Mouse (Mus musculus) myocyte (in vitro differentiated cells): Measurements from ENCODE around the gene Itga4. TPM values are rescaled to one million over a fixed set of nuclear protein-coding genes. Genes with fewer than 3 reads are reported as not detected.

ENCODE experiments used
- H3K27me3 ChIP-seq: one replicate; pipeline ENCODE4 v1.6.1; 2011; ENCODE audit not compliant: control insufficient read depth, insufficient read depth, insufficient read length
- H3K36me3 ChIP-seq: one replicate; pipeline ENCODE4 v1.6.1; 2011; ENCODE audit not compliant: control insufficient read depth, insufficient read depth
- H3K4me2 ChIP-seq: one replicate; pipeline ENCODE4 v1.6.1; 2011; ENCODE audit warnings: low read depth, control low read depth
- H3K4me3 ChIP-seq: one replicate; pipeline ENCODE4 v1.5.1; 2011; ENCODE audit warnings: mild to moderate bottlenecking, control low read depth, moderate library complexity
- H3K79me2 ChIP-seq: one replicate; pipeline ENCODE4 v1.6.1; 2011; ENCODE audit not compliant: control insufficient read depth, insufficient read depth
- H3ac ChIP-seq: one replicate; pipeline ENCODE4 v1.6.1; 2011; ENCODE audit not compliant: control insufficient read depth, insufficient read length
- CEBPB ChIP-seq: IDR thresholded peaks from 2 replicates; pipeline ENCODE4 v1.6.1; 2011; ENCODE audit warnings: mild to moderate bottlenecking, moderate library complexity; ENCODE audit not compliant: poor library complexity, insufficient read depth, severe bottlenecking
- E2F4 ChIP-seq: IDR thresholded peaks from one replicate; pipeline ENCODE4 v1.6.1; 2011; ENCODE audit warnings: mild to moderate bottlenecking, control low read depth, moderate library complexity; ENCODE audit not compliant: insufficient read depth
- MAX ChIP-seq: IDR thresholded peaks from one replicate; pipeline ENCODE4 v1.6.1; 2011; ENCODE audit warnings: low read depth, mild to moderate bottlenecking, control low read depth
- MYOD1 ChIP-seq, 3 experiments: IDR thresholded peaks; one replicate each; pipeline ENCODE4 v1.6.1; 2011; ENCODE audit warnings: control low read depth in 2 of 3, low read depth in 2 of 3, mild to moderate bottlenecking in 2 of 3, moderate library complexity in 1 of 3; ENCODE audit not compliant: insufficient read length in 2 of 3, control insufficient read depth in 1 of 3
- MYOG ChIP-seq, 3 experiments: IDR thresholded peaks; one replicate each; pipeline ENCODE4 v1.6.1; 2011; ENCODE audit warnings: control low read depth in 2 of 3, low read depth in 2 of 3, mild to moderate bottlenecking in 2 of 3; ENCODE audit not compliant: insufficient read length in 2 of 3, control insufficient read depth in 1 of 3, insufficient read depth in 1 of 3
- POLR2A ChIP-seq: IDR thresholded peaks from one replicate; pipeline ENCODE4 v1.6.1; 2011; ENCODE audit warnings: low read depth, mild to moderate bottlenecking, control low read depth, moderate library complexity; ENCODE audit not compliant: insufficient read length
- POLR2AphosphoS2 ChIP-seq: IDR thresholded peaks from one replicate; pipeline ENCODE4 v1.6.1; 2011; ENCODE audit warnings: low read depth, control low read depth; ENCODE audit not compliant: insufficient read length
- REST ChIP-seq: IDR thresholded peaks from one replicate; pipeline ENCODE4 v1.6.1; 2011; ENCODE audit warnings: mild to moderate bottlenecking, control low read depth, moderate library complexity; ENCODE audit not compliant: insufficient read depth, insufficient read length
- SRF ChIP-seq: IDR thresholded peaks from one replicate; pipeline ENCODE4 v1.6.1; 2011; ENCODE audit warnings: low read depth; ENCODE audit not compliant: control insufficient read depth, insufficient read length
- TCF12 ChIP-seq: IDR thresholded peaks from one replicate; pipeline ENCODE4 v1.6.1; 2011; ENCODE audit warnings: mild to moderate bottlenecking, control low read depth; ENCODE audit not compliant: poor library complexity, insufficient read depth, severe bottlenecking
- TCF3 ChIP-seq: IDR thresholded peaks from one replicate; pipeline ENCODE4 v1.6.1; 2011; ENCODE audit warnings: low read depth, control low read depth; ENCODE audit not compliant: insufficient read length
- USF1 ChIP-seq: IDR thresholded peaks from one replicate; pipeline ENCODE4 v1.6.1; 2011; ENCODE audit warnings: low read depth, mild to moderate bottlenecking, control low read depth, moderate library complexity
- polyA plus RNA-seq: library from polyadenylated mRNA; unstranded; fragments of >200 nt; fragmentation: generic; extraction: Trizol; gene quantifications from one replicate; pipeline ENCODE4 v1.2.1, GENCODE M21; 2012; ENCODE audit warnings: missing spikeins

Itga4 gene
- polyA plus RNA-seq: 2.5 TPM

DNA sequence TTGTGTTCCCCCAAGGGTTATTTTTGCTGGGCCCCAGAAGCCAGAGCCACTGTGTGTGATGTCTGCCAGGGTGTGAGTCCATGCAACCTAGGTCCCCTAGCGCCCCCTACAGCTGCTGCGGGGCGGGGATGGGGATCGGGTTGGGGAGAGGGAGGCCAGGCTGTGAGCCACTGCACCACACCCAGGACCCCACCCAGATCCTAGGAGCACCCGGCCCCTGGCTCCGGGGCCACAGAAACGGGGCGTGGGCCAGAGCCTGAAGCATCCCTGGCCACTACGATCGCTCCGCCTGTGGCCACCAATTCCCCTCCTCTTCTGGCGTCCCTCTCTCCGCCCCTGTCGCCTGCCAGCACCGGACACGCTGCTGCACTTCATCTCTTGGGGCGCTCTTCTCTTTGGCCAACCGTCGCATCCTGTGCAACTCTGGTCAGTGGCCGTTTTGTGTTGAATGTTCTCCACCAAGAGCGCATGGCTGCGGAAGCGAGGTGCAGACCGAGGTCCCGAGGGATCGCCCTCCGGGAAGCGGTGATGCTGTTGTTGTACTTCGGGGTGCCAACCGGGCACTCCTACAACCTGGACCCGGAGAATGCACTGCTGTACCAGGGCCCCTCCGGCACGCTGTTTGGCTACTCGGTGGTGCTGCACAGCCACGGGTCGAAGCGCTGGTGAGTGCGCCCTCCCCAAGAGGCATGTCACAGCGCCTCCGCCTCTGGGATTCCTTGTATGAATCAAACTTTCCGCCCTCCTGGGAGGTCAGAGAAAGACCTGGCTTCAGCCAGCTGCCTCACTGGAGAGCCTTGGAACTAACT lies at the start of gene Itga4:
Itga4 (plus strand) TSS at position 235 of the 809 bp plus-strand sequence.
- H3K4me3 ChIP-seq: peak within 1 kb of the TSS; percentile 37
- H3K79me2 ChIP-seq: no peaks in the 10 kb centered on the region
- H3K4me2 ChIP-seq: peak within 1 kb of the TSS; percentile 76
- H3K27me3 ChIP-seq: no peaks in the 10 kb centered on the region
- TF ChIP-seq MYOG (IDR thresholded peaks at IDR 0.05; ENCODE audit: control insufficient read depth in 1 of 3, insufficient read depth in 1 of 3, insufficient read length in 2 of 3, low read depth in 2 of 3): no peak
- no peak for TF ChIP-seq CEBPB
- peak; percentile 30 for TF ChIP-seq POLR2A
- TF ChIP-seq TCF3: no peak
- TF ChIP-seq SRF: no peak
- H3K36me3 ChIP-seq: no peaks in the 10 kb centered on the region
- H3ac ChIP-seq: peak within 1 kb of the TSS; percentile 21

DNA sequence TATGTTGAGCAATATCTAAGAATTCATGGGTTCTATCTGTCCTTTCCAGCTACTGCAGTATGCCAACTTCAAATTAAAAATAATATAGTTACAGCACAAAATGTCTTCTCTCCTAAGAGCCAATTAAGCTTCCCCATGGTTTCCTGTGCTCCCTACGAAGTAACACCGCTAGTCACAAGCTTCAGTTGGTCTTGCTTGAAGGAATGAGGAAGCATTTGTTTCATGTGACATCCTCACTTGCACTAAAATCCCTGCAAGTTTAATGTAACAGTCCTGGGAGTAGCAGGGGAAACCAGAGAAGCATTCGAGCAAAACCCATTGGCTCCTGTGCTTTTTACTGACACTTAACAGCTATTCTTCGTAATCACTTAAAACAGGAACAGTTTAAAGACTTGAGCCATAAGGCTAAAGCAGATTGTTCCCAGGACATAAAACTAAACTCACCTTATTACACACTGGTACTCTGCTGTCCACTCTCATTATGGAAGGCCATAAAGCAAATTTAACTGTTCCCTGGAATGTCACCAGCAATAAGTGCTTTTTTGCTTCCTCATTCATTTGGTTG lies 49.0 kb upstream of the Itga4 start:
- Histone ChIP-seq H3K79me2 (no peaks in the 10 kb centered on the region), H3K4me2 (no peak overlapping the region), H3K27me3 (no peaks in the 10 kb centered on the region), H3K36me3 (no peaks in the 10 kb centered on the region), H3K4me3 (no peak overlapping the region), H3ac (no peak overlapping the region)
- TF ChIP-seq TCF3 (no peak), SRF (no peak), USF1 (no peak), MYOG (IDR thresholded peaks at IDR 0.05; ENCODE audit: control insufficient read depth in 1 of 3, insufficient read depth in 1 of 3, insufficient read length in 2 of 3, low read depth in 2 of 3) (no peak), POLR2AphosphoS2 (no peak), CEBPB (no peak), MAX (no peak), MYOD1 (IDR thresholded peaks at IDR 0.05; ENCODE audit: control insufficient read depth in 1 of 3, insufficient read length in 2 of 3, low read depth in 2 of 3) (no peak), TCF12 (no peak), REST (no peak), POLR2A (no peak), E2F4 (no peak)

DNA sequence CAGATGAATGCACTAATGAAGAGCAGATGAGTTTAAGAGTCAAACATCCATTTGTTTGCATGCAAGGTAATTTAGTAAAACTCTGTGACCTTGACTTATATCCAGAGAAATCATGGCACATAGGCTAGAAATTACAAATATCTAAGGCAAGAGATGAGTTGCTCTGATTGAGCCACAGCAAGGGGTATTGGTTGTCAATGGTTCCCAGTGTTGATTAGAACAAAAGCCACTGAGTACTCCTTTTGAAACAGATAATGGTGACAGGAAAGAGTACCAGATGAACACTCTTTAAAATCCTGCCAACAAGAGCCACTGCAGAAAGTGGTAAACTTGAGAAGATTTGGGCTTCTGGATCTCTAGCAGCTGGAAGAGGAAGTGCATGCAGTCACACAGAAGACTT lies 40.2 kb upstream of the Itga4 start:
- TF ChIP-seq MYOG (IDR thresholded peaks at IDR 0.05; ENCODE audit: control insufficient read depth in 1 of 3, insufficient read depth in 1 of 3, insufficient read length in 2 of 3, low read depth in 2 of 3): no peak
- TF ChIP-seq POLR2AphosphoS2: no peak
- no peak for TF ChIP-seq REST
- no peak for TF ChIP-seq E2F4
- no peak for TF ChIP-seq MYOD1 (IDR thresholded peaks at IDR 0.05; ENCODE audit: control insufficient read depth in 1 of 3, insufficient read length in 2 of 3, low read depth in 2 of 3)
- no peak for TF ChIP-seq USF1
- TF ChIP-seq SRF: no peak
- TF ChIP-seq TCF3: no peak
- TF ChIP-seq POLR2A: no peak
- H3K79me2 ChIP-seq: no peaks in the 10 kb centered on the region
- H3ac ChIP-seq: no peak overlapping the region
- H3K4me3 ChIP-seq: no peak overlapping the region
- H3K27me3 ChIP-seq: no peaks in the 10 kb centered on the region
- H3K4me2 ChIP-seq: no peak overlapping the region
- H3K36me3 ChIP-seq: no peaks in the 10 kb centered on the region

DNA sequence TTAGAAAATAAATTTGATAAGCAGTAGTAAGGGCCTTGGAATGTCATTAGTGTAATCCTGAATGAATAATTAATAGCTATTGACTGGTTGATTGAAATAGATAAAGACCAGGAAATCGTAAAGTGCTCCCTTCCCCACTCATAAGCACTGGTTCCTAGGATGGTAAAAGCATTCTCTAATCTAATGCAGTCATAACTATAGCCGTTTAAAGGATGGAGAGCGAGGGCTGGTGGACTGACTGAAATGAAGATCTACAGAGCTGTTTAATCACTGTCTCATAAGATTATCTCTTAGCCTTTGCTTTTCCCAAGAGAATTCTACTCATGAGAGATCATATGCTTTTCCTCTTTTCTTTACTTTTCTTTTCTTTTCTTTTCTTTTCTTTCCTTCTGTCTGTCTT lies 39.7 kb upstream of the Itga4 start:
- TF ChIP-seq TCF3 (no peak), MYOD1 (IDR thresholded peaks at IDR 0.05; ENCODE audit: control insufficient read depth in 1 of 3, insufficient read length in 2 of 3, low read depth in 2 of 3) (no peak), USF1 (no peak), TCF12 (no peak), POLR2A (no peak), POLR2AphosphoS2 (no peak), E2F4 (no peak), MYOG (IDR thresholded peaks at IDR 0.05; ENCODE audit: control insufficient read depth in 1 of 3, insufficient read depth in 1 of 3, insufficient read length in 2 of 3, low read depth in 2 of 3) (no peak), CEBPB (no peak), SRF (no peak), MAX (no peak), REST (no peak)
- Histone ChIP-seq H3K36me3 (no peaks in the 10 kb centered on the region), H3K4me2 (no peak overlapping the region), H3K27me3 (no peaks in the 10 kb centered on the region), H3ac (no peak overlapping the region), H3K4me3 (no peak overlapping the region), H3K79me2 (no peaks in the 10 kb centered on the region)
